Mouse (Mus musculus) lung, postnatal 4 days (tissue): ENCODE measurements around the gene Ube2l6.
"Not testable (repeated sequence)": the region's sequence is repeated elsewhere in the genome, so short reads cannot be mapped to it uniquely, and the experiment has no call there.

Experiments used
- DNase-seq, 2 experiments: peaks; one replicate each; pipeline ENCODE4 v3.0.0; 2021

Ube2l6 gene

GRCm38 (mm10) chr2:84793871-84794270 is 4.8 kb upstream of the Ube2l6 start:
- no peak for DNase-seq

- peak; percentile 82 to 87 for DNase-seq
Observed at GRCm38 (mm10) chr2:84797833-84798492, 665 bp upstream of the Ube2l6 start.

GRCm38 (mm10) chr2:84799041-84799561 is 473 bp downstream of the Ube2l6 start:
- peak in 1 of 2 experiments; percentile 79 for DNase-seq

- DNase-seq: no peak
Observed at GRCm38 (mm10) chr2:84800304-84800703, 1.7 kb downstream of the Ube2l6 start.

GRCm38 (mm10) chr2:84801223-84801622 is 2.6 kb downstream of the Ube2l6 start:
- DNase-seq: not testable (repeated sequence)

GRCm38 (mm10) chr2:84803963-84804362 is 5.3 kb downstream of the Ube2l6 start:
- DNase-seq: no peak

GRCm38 (mm10) chr2:84806546-84806945 is 7.9 kb downstream of the Ube2l6 start:
- no peak for DNase-seq

- DNase-seq: no peak
Observed at GRCm38 (mm10) chr2:84809330-84809729, 10.7 kb downstream of the Ube2l6 start.

GRCm38 (mm10) chr2:84810526-84810885 is 11.9 kb downstream of the Ube2l6 start:
- DNase-seq: no peak

GRCm38 (mm10) chr2:84810886-84811577 is 12.4 kb downstream of the Ube2l6 start:
- DNase-seq: peak; percentile 92

- no peak for DNase-seq
Observed at GRCm38 (mm10) chr2:84811880-84812279, 13.3 kb downstream of the Ube2l6 start.

- DNase-seq: no peak
Observed at GRCm38 (mm10) chr2:84812676-84813075, 14.0 kb downstream of the Ube2l6 start.

- no peak for DNase-seq
Observed at GRCm38 (mm10) chr2:84819861-84820260, 21.2 kb downstream of the Ube2l6 start.

- DNase-seq: no peak
Observed at GRCm38 (mm10) chr2:84822552-84822951, 23.9 kb downstream of the Ube2l6 start, which contains the start of gene Smtnl1. Gene Smtnl1 (minus strand): TSS chr2:84822652.

- DNase-seq: no peak
Observed at GRCm38 (mm10) chr2:84823237-84823636, 24.6 kb downstream of the Ube2l6 start.

GRCm38 (mm10) chr2:84826488-84827282 is 28.1 kb downstream of the Ube2l6 start, which contains the start of gene Timm10:
Gene Timm10 (plus strand): TSS chr2:84826997.
- peak; percentile 88 to 92 for DNase-seq

- DNase-seq: no peak
Observed at GRCm38 (mm10) chr2:84827283-84827920, 28.8 kb downstream of the Ube2l6 start.

- peak; percentile 86 to 89 for DNase-seq
Observed at GRCm38 (mm10) chr2:84831666-84832391, 33.2 kb downstream of the Ube2l6 start.

- no peak for DNase-seq
Observed at GRCm38 (mm10) chr2:84837107-84837506, 38.5 kb downstream of the Ube2l6 start.

GRCm38 (mm10) chr2:84837817-84838592 is 39.4 kb downstream of the Ube2l6 start:
- DNase-seq: no peak

- DNase-seq: no peak
Observed at GRCm38 (mm10) chr2:84838593-84838949, 39.9 kb downstream of the Ube2l6 start, which contains the start of gene Slc43a1. Gene Slc43a1 (plus strand): TSS chr2:84838850.
